Mouse (Mus musculus): ENCODE data around the gene Rhox4a.
"Not testable (repeated sequence)": the region's sequence is repeated elsewhere in the genome, so short reads cannot be mapped to it uniquely, and the experiment has no call there.

The Rhox4a gene

DNA sequence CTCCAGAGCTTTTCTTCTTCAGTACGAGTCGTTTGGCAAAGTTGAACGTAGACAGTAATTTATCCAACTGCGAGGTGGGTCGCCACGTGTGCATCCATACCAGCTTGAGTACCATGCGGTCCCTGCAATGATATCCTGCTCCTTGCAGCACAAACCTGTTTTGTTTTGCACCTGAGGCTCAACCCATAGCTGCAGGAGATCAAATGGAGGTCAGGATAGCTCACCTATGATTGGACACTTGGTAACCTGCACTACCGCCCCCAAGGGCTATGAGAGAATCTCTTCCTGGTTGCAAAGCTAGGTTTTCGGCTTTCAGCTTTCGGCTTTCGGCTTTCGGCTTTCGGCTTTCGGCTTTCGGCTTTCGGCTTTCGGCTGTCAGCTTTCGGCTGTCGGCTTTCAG lies at the start of gene Rhox4a:
Rhox4a (plus strand) TSS at position 301 of the 400 bp plus-strand sequence.
- not testable (repeated sequence) for DNase-seq (ENCODE audit: low spot score)

DNA sequence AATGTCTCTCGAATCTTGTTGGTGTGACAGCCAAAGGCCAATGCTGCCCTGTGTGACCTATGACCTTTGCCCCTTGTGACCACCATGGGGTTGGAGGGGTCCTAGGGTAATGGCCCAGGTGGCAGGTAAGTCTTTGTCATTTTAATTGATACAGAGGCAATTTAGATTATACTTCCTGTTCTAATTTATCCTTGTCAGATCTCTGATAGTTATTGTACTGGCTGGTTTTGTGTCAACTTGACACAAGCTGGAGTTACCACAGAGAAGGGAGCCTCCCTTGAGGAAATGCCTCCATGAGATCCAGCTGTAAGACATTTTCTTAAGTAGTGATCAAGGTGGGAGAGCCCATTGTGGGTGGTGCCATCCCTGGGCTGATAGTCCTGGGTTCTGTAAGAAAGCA lies 43.0 kb upstream of the Rhox4a start, which contains the start of gene Rhox1:
Rhox1 (minus strand) TSS at position 101 of the 400 bp plus-strand sequence.
- DNase-seq (ENCODE audit: low spot score): not testable (repeated sequence)

DNA sequence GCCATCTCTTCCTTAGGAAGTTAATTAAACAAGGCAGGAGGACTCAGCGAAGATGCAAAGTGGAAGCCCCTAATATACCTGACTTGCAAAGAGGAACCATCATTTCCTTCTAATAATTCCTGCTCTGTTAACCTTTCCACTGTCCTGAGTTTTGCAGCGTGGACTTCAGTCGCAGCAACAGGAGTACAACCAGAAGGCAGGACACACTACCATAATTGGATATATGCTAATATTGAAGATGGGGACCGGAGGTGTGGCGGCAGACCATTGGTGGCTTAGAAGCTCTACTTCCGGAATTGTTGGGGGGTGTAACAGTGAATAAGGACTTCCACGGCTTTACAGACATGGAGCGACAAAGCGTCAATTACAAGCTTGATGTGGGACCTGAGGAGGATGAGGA lies 20.5 kb upstream of the Rhox4a start, which contains the start of gene Rhox2a:
Rhox2a (plus strand) TSS at position 301 of the 400 bp plus-strand sequence.
- not testable (repeated sequence) for DNase-seq (ENCODE audit: low spot score)

DNA sequence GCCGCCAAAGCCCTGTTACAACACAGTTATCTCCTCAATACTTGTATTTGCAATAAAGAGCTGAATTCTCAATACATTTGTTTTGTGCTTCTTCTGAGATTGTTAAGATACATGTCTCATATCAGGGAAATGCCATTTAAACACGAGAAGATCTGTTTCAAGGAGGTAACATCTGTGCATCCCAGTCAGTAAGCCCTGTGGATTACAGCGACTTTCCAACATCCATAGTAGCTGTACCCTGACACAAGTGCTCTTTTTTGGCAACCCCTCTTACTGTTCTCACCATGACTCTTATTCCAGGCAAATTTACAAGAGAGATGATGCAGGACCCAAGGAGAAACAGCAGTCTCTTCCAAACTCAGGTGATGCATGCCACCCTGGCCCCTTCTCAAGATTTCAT lies 15.5 kb upstream of the Rhox4a start, which contains the start of gene Rhox3a:
Rhox3a (plus strand) TSS at position 301 of the 400 bp plus-strand sequence.
- not testable (repeated sequence) for DNase-seq (ENCODE audit: low spot score)

Data from adipocyte (in vitro differentiated cells).